Mouse (Mus musculus) intestine, embryonic 14.5 days (tissue): ENCODE results near the gene Apeh. TPM values are rescaled to one million over a fixed set of nuclear protein-coding genes. Genes with fewer than 3 reads are reported as not detected.

ENCODE experiments used
- microRNA-seq: library from miRNA; unstranded; fragments of <30 nt; microRNA quantifications from one replicate; pipeline ENCODE4, GENCODE M21; 2016
- polyA plus RNA-seq: library from polyadenylated mRNA; unstranded; fragments of >200 nt; fragmentation: Nextera tagmentation; extraction: Ambion mirVana; gene quantifications from 2 replicates; pipeline ENCODE4 v1.2.1, GENCODE M21; 2014

Gene Apeh
- polyA plus RNA-seq, 1 experiment from 2014 or later = 57.7 TPM

Small RNAs within 50 kb of the gene (microRNA-seq; reads per million reads assigned to microRNA genes)
- not detected for gene Gm47303
- not detected for gene Mir7088

Other genes with a start within 250 kb of the Apeh start
- 64.2 and 74.5 TPM in 2 replicates for gene Rbm6, start 221.4 kb downstream of the Apeh start, polyA plus RNA-seq
- 17.2 and 21.7 TPM in 2 replicates for gene Mon1a, start 206.5 kb downstream of the Apeh start, polyA plus RNA-seq
- 3.9 and 4.1 TPM in 2 replicates for gene Mst1r, start 187.7 kb downstream of the Apeh start, polyA plus RNA-seq
- gene Actl11, start 166.1 kb downstream of the Apeh start, polyA plus RNA-seq = not detected in 2 replicates
- gene Camkv, start 158.9 kb downstream of the Apeh start, polyA plus RNA-seq = 1.7 and 1.9 TPM in 2 replicates
- gene Traip, start 144.5 kb downstream of the Apeh start, polyA plus RNA-seq = 23.9 and 24.1 TPM in 2 replicates
- gene Uba7, start 119.1 kb downstream of the Apeh start, polyA plus RNA-seq = 48.0 and 51.1 TPM in 2 replicates
- 8.7 and 11.4 TPM in 2 replicates for gene Gm20661, start 111.5 kb downstream of the Apeh start, polyA plus RNA-seq
- 58.7 and 62.4 TPM in 2 replicates for gene Inka1, start 108.7 kb downstream of the Apeh start, polyA plus RNA-seq
- 15.7 and 27.3 TPM in 2 replicates for gene Cdhr4, start 102.1 kb downstream of the Apeh start, polyA plus RNA-seq
- gene Gm20662, start 98.3 kb downstream of the Apeh start, polyA plus RNA-seq = 0.42 and 0.90 TPM in 2 replicates
- 24.6 and 25.8 TPM in 2 replicates for gene Ip6k1, start 92.1 kb downstream of the Apeh start, polyA plus RNA-seq
- 29.1 and 33.5 TPM in 2 replicates for gene Gmppb, start 45.4 kb downstream of the Apeh start, polyA plus RNA-seq
- 2.5 and 2.7 TPM in 2 replicates for gene Amigo3, start 41.4 kb downstream of the Apeh start, polyA plus RNA-seq
- gene Mst1, start 14.2 kb downstream of the Apeh start, polyA plus RNA-seq = 0.17 and 0.78 TPM in 2 replicates
- gene Rnf123, start 11.3 kb downstream of the Apeh start, polyA plus RNA-seq = 30.7 and 33.2 TPM in 2 replicates
- gene Bsn, start 95.8 kb upstream of the Apeh start, polyA plus RNA-seq = 4.1 and 4.6 TPM in 2 replicates
- gene Dag1, start 169.4 kb upstream of the Apeh start, polyA plus RNA-seq = 71.7 and 75.6 TPM in 2 replicates
- gene Nicn1, start 195.8 kb upstream of the Apeh start, polyA plus RNA-seq = 38.9 and 41.2 TPM in 2 replicates
- gene Amt, start 202.2 kb upstream of the Apeh start, polyA plus RNA-seq = 23.0 and 24.2 TPM in 2 replicates
- gene Rhoa, start 211.5 kb upstream of the Apeh start, polyA plus RNA-seq = 281 and 309 TPM in 2 replicates
- 27.5 and 30.4 TPM in 2 replicates for gene Tcta, start 211.6 kb upstream of the Apeh start, polyA plus RNA-seq
- 760 and 815 TPM in 2 replicates for gene Gpx1, start 244.3 kb upstream of the Apeh start, polyA plus RNA-seq